Mouse (Mus musculus): Measurements from ENCODE around the gene Sorcs2.

DNA sequence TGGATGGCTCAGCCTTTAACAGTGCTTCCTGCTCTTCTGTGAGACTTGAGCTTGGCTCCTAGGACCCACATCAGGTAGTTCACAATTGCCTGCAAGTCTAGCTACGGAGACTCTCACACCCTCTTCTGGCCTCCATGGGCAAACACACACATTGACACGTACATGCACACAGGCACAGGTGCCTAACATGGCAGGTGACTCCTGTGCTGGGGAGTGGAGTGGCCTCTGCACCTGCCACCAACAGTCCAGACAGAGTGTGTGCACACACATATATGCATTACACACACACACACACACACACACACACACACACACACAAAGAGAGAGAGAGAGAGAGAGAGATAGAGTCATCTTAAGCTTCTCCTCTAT lies 19.6 kb downstream of the Sorcs2 start:
- TF ChIP-seq ZMIZ1 (IDR thresholded peaks at IDR 0.05; ENCODE audit: low read depth, low read length), result no peak
- TF ChIP-seq JUND (conservative IDR thresholded peaks at IDR 0.05; ENCODE audit: low read depth, low read length), result no peak
- TF ChIP-seq EP300 (IDR thresholded peaks at IDR 0.05; ENCODE audit: low read length), result no peak
- 0 out of 4 replicates have a peak, but pooled peaks of 1 of the 2 experiments have one; percentile 2 for TF ChIP-seq CTCF (conservative IDR thresholded peaks at IDR 0.05 in 1 of 2, IDR thresholded peaks at IDR 0.05 in 1 of 2; ENCODE audit: low read depth in 2 of 2, low read length in 2 of 2)

Measured in CH12.LX (cell line).